Mouse (Mus musculus) liver (tissue): ENCODE data around the gene Lrrc28.

Experiments used
- DNase-seq: peaks from one replicate; pipeline ENCODE4 v3.0.0-alpha.2; 2020; ENCODE audit warnings: mixed read lengths

The Lrrc28 gene

GRCm38 (mm10) chr7:67483698-67484097 lies 161.4 kb downstream of the Lrrc28 start:
- DNase-seq = no peak

- DNase-seq = no peak
These were observed 165.3 kb downstream of the Lrrc28 start for GRCm38 (mm10) chr7:67479576-67480413.

- no peak for DNase-seq
These were observed 165.9 kb downstream of the Lrrc28 start for GRCm38 (mm10) chr7:67479168-67479567.

- DNase-seq = no peak
These were observed 167.1 kb downstream of the Lrrc28 start for GRCm38 (mm10) chr7:67477996-67478395.

GRCm38 (mm10) chr7:67471295-67471694 lies 173.8 kb downstream of the Lrrc28 start:
- DNase-seq = no peak

GRCm38 (mm10) chr7:67468802-67469408 lies 176.2 kb downstream of the Lrrc28 start:
- DNase-seq = no peak

- no peak for DNase-seq
These were observed 176.9 kb downstream of the Lrrc28 start for GRCm38 (mm10) chr7:67468180-67468579.

GRCm38 (mm10) chr7:67466322-67466721 lies 178.7 kb downstream of the Lrrc28 start:
- no peak for DNase-seq

- no peak for DNase-seq
These were observed 180.4 kb downstream of the Lrrc28 start for GRCm38 (mm10) chr7:67464633-67465032.

- no peak for DNase-seq
These were observed 181.5 kb downstream of the Lrrc28 start for GRCm38 (mm10) chr7:67463565-67463964.
